ENCODE assay signal across 10 mouse cellular contexts in genomic region chr4:32551337-32551736, GRCm38 (mm10). TPM values are rescaled to one million over a fixed set of nuclear protein-coding genes. Genes with fewer than 3 reads are reported as not detected.
DNase-seq lines count a peak whose midpoint lies in the region; ATAC-seq and TF ChIP-seq lines count a peak whose summit lies in the region.
"Had no signal": no experiment of that assay in that cellular context is flagged by ENCODE, and none has a peak within 500 bp of the region (broad histone marks: within the 10 kb centered on the region; RNA-seq: fewer than 3 reads in every experiment).

No protein-coding gene starts in this region.

- H3K4me1 ChIP-seq in liver, adult 2 months (ENCODE audit: control insufficient read depth, insufficient read depth, low read length), result no peaks in the 10 kb centered on the region
- H3K4me1 ChIP-seq: intestine, embryonic 15.5 days had no signal

- H3K27ac ChIP-seq in liver, adult 2 months (replicated peaks; ENCODE audit: insufficient read depth, low read depth, low read length), result no peak overlapping the region
- H3K27ac ChIP-seq: intestine, embryonic 15.5 days had no signal

- WGBS in liver, adult 2 months, result 70% methylated on average over 4 of the region's 4 CpGs

- peak; percentile 39 for DNase-seq in cerebellum, adult 8-10 months
- no peak for DNase-seq in cerebellum, postnatal 4 days (ENCODE audit: low spot score in 2 of 2)
- peak; percentile 48 for DNase-seq in liver, adult 2 months (ENCODE audit: extremely low read depth, low read depth, low spot score)
- no peak for DNase-seq in liver
- peak; percentile 56 for DNase-seq in brain, adult 2 months (ENCODE audit: low read depth, low spot score)
- no peak for DNase-seq in spleen, postnatal 14 days (ENCODE audit: low spot score in 2 of 2)
- no peak for DNase-seq in Muller cell, postnatal 12 days (ENCODE audit: inconsistent ontology term)

- peak; percentile 60; the same call in 1 of the 2 replicates for ATAC-seq in megakaryocyte progenitor cell, adult 5-6 weeks (replicated peaks; ENCODE audit: poor library complexity)
- ATAC-seq: intestine, embryonic 15.5 days had no signal

- no peaks in the 10 kb centered on the region for H3K79me2 ChIP-seq in liver, adult 2 months (ENCODE audit: control insufficient read depth, insufficient read depth, low read length)

- TF ChIP-seq CTCF in liver, adult 2 months (IDR thresholded peaks at IDR 0.05; ENCODE audit: low read depth, low read length), result peak; percentile 74

- H3K27me3 ChIP-seq in liver, adult 2 months (ENCODE audit: control insufficient read depth, insufficient read depth, low read length), result no peaks in the 10 kb centered on the region
- H3K27me3 ChIP-seq: intestine, embryonic 15.5 days had no signal

- no peaks in the 10 kb centered on the region for H3K36me3 ChIP-seq in liver, adult 2 months (ENCODE audit: control insufficient read depth, insufficient read depth, low read length)
- H3K36me3 ChIP-seq: G1E; intestine, embryonic 15.5 days had no signal

- TF ChIP-seq POLR2A in liver, adult 2 months (IDR thresholded peaks at IDR 0.05; ENCODE audit: extremely low read depth, insufficient read depth, low read length), result no peak

- no peak overlapping the region for H3K9ac ChIP-seq in liver, adult 2 months (ENCODE audit: low read depth, low read length)
- H3K9ac ChIP-seq: intestine, embryonic 15.5 days had no signal

- H3K4me3 ChIP-seq in liver, adult 2 months (ENCODE audit: insufficient read depth, low read depth, low read length), result no peak overlapping the region
- H3K4me3 ChIP-seq: intestine, embryonic 15.5 days had no signal

RNA-seq across cellular contexts. Expression of gene Gja10, which starts 51.2 kb away (rescaled TPM):
- 0.18 TPM in 1 of 2 replicates, not detected in the other for total RNA-seq in liver, adult 2 months (2014; rRNA removed)
- polyA plus RNA-seq in liver, adult 2 months (2012; rRNA removed), result 0.07 and 0.16 TPM in 2 replicates
- total RNA-seq in megakaryocyte progenitor cell, adult 5-6 weeks (2015), result not detected in 2 replicates
- 0.12 TPM in 1 of 2 replicates, not detected in the other for total RNA-seq in megakaryocyte progenitor cell, adult 5-6 weeks (2017)
- total RNA-seq: G1E had no signal
- polyA plus RNA-seq: G1E; intestine, embryonic 15.5 days had no signal

Comparison
In these comparisons a context has a peak if more than half of its experiments do, and no peak if none do; other contexts are left out.
1. DNase-seq: peak in cerebellum, adult 8-10 months (single experiment), liver, adult 2 months (single experiment) and brain, adult 2 months (single experiment); none in cerebellum, postnatal 4 days (0 of 2), liver (single experiment), spleen, postnatal 14 days (0 of 2) and Muller cell, postnatal 12 days (single experiment).